Mouse (Mus musculus): ENCODE measurements around the gene Nt5c2. TPM values are rescaled to one million over a fixed set of nuclear protein-coding genes. Genes with fewer than 3 reads are reported as not detected.

Gene Nt5c2
- polyA plus RNA-seq, 1 experiment from 2014 or later: 61.0 TPM

DNA sequence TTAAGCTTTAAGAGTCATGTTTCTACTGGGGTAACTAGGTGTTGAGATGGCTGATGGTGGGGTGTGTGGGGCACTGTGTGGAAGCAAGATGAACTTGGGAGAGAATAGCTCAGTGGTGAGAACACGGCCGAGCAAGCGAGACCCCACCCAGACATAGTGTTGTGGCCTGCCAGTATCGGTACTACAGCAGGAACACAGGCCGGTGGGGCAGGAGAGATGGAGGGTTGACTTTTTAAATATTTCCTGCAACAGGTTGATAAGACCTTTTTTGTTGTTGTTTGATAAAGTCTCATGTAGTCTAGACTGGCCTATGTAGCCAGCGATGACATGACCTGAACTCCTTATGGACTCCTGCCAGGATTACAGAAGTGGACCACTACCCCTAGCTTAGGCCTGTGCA, 114.2 kb downstream of the Nt5c2 start:
- Histone ChIP-seq H3K4me3 (replicated peaks) (no peak overlapping the region), H3K9ac (peak overlapping the region; percentile 6; the same call in 1 of the 2 replicates), H3K27me3 (no peaks in the 10 kb centered on the region), H3K36me3 (peaks cover 41% of the 10 kb centered on the region), H3K4me1 (replicated peaks) (peaks cover 63% of the 10 kb centered on the region), H3K9me3 (replicated peaks) (peaks cover 6% of the 10 kb centered on the region; the same call in 1 of the 2 replicates), H3K4me2 (peak overlapping the region; percentile 30; the same call in 1 of the 2 replicates), H3K27ac (peak overlapping the region; percentile 77)
- ATAC-seq (ENCODE audit: low read depth) (peak; percentile 87), DNase-seq (peak; percentile 55)
- 22% methylated on average over 6 of the region's 6 CpGs for WGBS (ENCODE audit: insufficient replicate concordance)

DNA sequence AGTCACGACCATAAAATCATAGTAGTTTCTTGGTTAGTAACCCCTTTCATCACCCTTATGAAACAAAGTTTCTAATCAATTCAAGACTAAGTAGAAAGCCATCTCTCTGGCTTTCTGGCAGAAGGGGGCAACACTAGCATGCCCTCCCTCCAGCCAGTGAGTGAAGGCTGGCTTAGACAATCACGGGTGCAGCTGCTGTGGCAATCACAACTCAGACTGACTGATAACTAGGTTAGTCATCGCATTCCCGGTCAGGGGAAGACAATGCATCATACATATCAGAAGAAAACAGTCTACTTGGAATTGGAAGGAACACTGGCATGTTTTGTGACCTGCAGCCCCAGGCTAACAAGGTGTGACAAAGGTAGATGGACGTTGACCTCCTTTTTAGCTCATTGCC, 115.1 kb downstream of the Nt5c2 start:
- Histone ChIP-seq H3K4me3 (replicated peaks) (no peak overlapping the region), H3K9ac (no peak overlapping the region), H3K9me3 (replicated peaks) (peaks cover 6% of the 10 kb centered on the region; the same call in 1 of the 2 replicates), H3K36me3 (peaks cover 45% of the 10 kb centered on the region), H3K27ac (0 out of 2 replicates have a peak overlapping the region, but pooled peaks have one; percentile 47), H3K27me3 (no peaks in the 10 kb centered on the region), H3K4me1 (replicated peaks) (peaks cover 54% of the 10 kb centered on the region), H3K4me2 (no peak overlapping the region)
- ATAC-seq (ENCODE audit: low read depth): no peak
- 48% methylated on average over 5 of the region's 5 CpGs for WGBS (ENCODE audit: insufficient replicate concordance)
- DNase-seq: no peak

- no peak for DNase-seq
- H3K4me3 ChIP-seq (replicated peaks): no peak overlapping the region
- peak overlapping the region; percentile 8 for H3K27ac ChIP-seq
- peaks cover 48% of the 10 kb centered on the region for H3K36me3 ChIP-seq
- H3K9me3 ChIP-seq (replicated peaks): peaks cover 6% of the 10 kb centered on the region; the same call in 1 of the 2 replicates
- H3K9ac ChIP-seq: no peak overlapping the region
- H3K4me2 ChIP-seq: no peak overlapping the region
- H3K27me3 ChIP-seq: no peaks in the 10 kb centered on the region
- 51% methylated on average over 5 of the region's 5 CpGs for WGBS (ENCODE audit: insufficient replicate concordance)
- ATAC-seq (ENCODE audit: low read depth): no peak
- peaks cover 49% of the 10 kb centered on the region for H3K4me1 ChIP-seq (replicated peaks)
Observed at GRCm38 (mm10) chr19:46899306-46899705, 115.6 kb downstream of the Nt5c2 start.

DNA sequence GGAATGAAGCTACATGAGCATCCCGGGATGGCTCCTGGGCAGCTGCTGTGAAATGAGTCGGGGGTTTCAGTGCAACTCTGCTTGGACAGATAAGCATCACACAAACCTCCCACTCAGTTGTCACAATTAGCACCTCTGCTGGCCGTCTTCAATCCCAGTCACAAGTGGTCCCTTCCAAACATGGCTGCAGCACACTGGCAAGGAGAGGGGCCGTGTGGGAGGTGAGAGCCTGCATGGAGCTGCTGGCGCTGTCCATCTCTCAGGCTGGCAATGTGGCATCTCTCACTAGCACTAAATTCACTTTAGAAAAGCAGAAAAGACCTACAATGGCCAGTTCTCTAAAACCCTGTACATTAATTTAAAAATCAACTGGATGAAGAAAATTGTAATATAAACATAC, 116.7 kb downstream of the Nt5c2 start:
- H3K4me1 ChIP-seq (replicated peaks): peaks cover 38% of the 10 kb centered on the region
- ATAC-seq (ENCODE audit: low read depth) (no peak), DNase-seq (no peak)
- WGBS (ENCODE audit: insufficient replicate concordance): 87% methylated on average over 5 of the region's 5 CpGs
- H3K36me3 ChIP-seq: peaks cover 43% of the 10 kb centered on the region
- H3K27me3 ChIP-seq: no peaks in the 10 kb centered on the region
- no peak overlapping the region for H3K4me3 ChIP-seq (replicated peaks)
- no peak overlapping the region for H3K4me2 ChIP-seq
- no peak overlapping the region for H3K27ac ChIP-seq
- peaks cover 6% of the 10 kb centered on the region; the same call in 1 of the 2 replicates for H3K9me3 ChIP-seq (replicated peaks)
- no peak overlapping the region for H3K9ac ChIP-seq

DNA sequence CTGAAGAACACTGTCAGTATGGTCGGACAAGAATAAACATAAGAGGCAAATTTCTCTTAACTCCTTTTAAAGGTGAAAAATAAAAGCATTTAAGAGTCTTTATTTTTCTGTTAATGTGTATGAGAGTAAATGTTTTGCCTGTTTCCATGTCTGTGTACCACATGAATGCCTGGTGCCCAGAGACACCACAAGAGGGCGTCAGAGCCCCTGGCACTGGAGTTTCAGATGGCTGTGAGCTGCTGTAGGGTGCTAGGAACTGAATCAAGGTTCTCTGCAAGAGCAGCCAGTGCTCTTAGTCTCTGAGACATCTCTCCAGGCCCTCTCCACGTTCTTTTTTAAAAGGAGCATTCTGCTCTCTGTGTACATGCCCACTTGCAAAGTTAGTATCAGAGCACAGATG, 117.8 kb downstream of the Nt5c2 start:
- Histone ChIP-seq H3K27ac (no peak overlapping the region), H3K36me3 (peaks cover 52% of the 10 kb centered on the region), H3K9me3 (replicated peaks) (peaks cover 6% of the 10 kb centered on the region; the same call in 1 of the 2 replicates), H3K4me1 (replicated peaks) (peaks cover 31% of the 10 kb centered on the region), H3K27me3 (no peaks in the 10 kb centered on the region), H3K4me2 (no peak overlapping the region), H3K4me3 (replicated peaks) (no peak overlapping the region), H3K9ac (no peak overlapping the region)
- DNase-seq (no peak), ATAC-seq (ENCODE audit: low read depth) (no peak)
- 77% methylated on average over 3 of the region's 3 CpGs for WGBS (ENCODE audit: insufficient replicate concordance)

GRCm38 (mm10) chr19:46893484-46893883, 121.5 kb downstream of the Nt5c2 start:
- no peak overlapping the region for H3K4me3 ChIP-seq (replicated peaks)
- ATAC-seq (ENCODE audit: low read depth): no peak
- H3K9ac ChIP-seq: no peak overlapping the region
- H3K27me3 ChIP-seq: no peaks in the 10 kb centered on the region
- peaks cover 7% of the 10 kb centered on the region for H3K4me1 ChIP-seq (replicated peaks)
- 54% methylated on average over 7 of the region's 7 CpGs for WGBS (ENCODE audit: insufficient replicate concordance)
- peaks cover 79% of the 10 kb centered on the region for H3K36me3 ChIP-seq
- H3K9me3 ChIP-seq (replicated peaks): peaks cover 6% of the 10 kb centered on the region; the same call in 1 of the 2 replicates
- DNase-seq: no peak
- H3K27ac ChIP-seq: no peak overlapping the region
- no peak overlapping the region for H3K4me2 ChIP-seq

GRCm38 (mm10) chr19:46892856-46893255, 122.1 kb downstream of the Nt5c2 start:
- WGBS (ENCODE audit: insufficient replicate concordance): 80% methylated on average over 3 of the region's 3 CpGs
- H3K9ac ChIP-seq: no peak overlapping the region
- ATAC-seq (ENCODE audit: low read depth): no peak

DNA sequence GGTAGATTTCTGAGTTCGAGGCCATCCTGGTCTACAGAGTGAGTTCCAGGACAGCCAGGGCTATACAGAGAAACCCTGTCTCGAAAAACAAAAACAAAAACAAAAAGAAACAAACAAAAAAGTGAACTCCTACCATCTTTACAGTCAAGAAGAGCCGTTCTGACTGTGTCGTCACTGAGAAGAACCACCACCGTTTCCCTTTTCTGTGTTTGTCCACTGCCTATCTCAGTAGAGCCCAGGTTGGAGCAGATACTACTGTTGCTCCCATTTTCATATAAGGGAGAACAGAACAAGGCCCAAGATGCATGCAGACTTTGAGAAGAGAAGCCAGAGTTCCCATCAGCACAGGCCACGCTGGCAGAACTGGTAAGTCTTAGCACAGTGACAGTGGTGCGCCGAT, 124.3 kb downstream of the Nt5c2 start:
- Histone ChIP-seq H3K4me3 (replicated peaks) (no peak overlapping the region), H3K9me3 (replicated peaks) (no peaks in the 10 kb centered on the region), H3K4me1 (replicated peaks) (peaks cover 17% of the 10 kb centered on the region), H3K9ac (no peak overlapping the region), H3K4me2 (no peak overlapping the region), H3K27me3 (no peaks in the 10 kb centered on the region), H3K27ac (no peak overlapping the region), H3K36me3 (peaks cover 84% of the 10 kb centered on the region)
- ATAC-seq (ENCODE audit: low read depth): no peak
- no peak for DNase-seq
- 85% methylated on average over 8 of the region's 8 CpGs for WGBS (ENCODE audit: insufficient replicate concordance)

More at GRCm38 (mm10) chr19:46892856-46893255, 122.1 kb downstream of the Nt5c2 start:
- no peak overlapping the region for H3K27ac ChIP-seq
- H3K4me1 ChIP-seq (replicated peaks): peaks cover 14% of the 10 kb centered on the region
- H3K27me3 ChIP-seq: no peaks in the 10 kb centered on the region
- peaks cover 6% of the 10 kb centered on the region; the same call in 1 of the 2 replicates for H3K9me3 ChIP-seq (replicated peaks)
- no peak overlapping the region for H3K4me3 ChIP-seq (replicated peaks)
- peaks cover 79% of the 10 kb centered on the region for H3K36me3 ChIP-seq
- H3K4me2 ChIP-seq: no peak overlapping the region
- no peak for DNase-seq

DNA sequence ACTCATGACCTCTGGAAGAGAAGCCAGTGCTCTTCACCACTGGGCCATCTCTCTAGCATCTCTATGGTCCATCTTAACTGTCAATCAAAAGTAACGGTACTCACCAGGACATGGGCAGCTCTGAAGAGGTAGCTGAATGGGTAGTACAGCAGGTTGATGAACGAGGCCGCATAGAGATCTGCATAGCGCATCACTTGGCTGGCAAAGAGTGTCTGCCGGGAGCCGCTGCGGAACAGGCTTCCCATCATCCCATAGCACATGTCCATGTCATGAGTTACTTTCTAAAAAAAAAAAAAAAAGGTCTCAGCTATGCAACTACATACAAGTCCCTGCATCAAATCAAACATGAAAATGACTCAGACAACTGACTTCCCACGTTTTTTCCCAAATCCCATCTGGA, 125.3 kb downstream of the Nt5c2 start:
- DNase-seq (no peak), ATAC-seq (ENCODE audit: low read depth) (no peak)
- Histone ChIP-seq H3K27me3 (no peaks in the 10 kb centered on the region), H3K4me2 (no peak overlapping the region), H3K27ac (no peak overlapping the region), H3K36me3 (peaks cover 88% of the 10 kb centered on the region), H3K9ac (no peak overlapping the region), H3K4me3 (replicated peaks) (no peak overlapping the region), H3K4me1 (replicated peaks) (peaks cover 17% of the 10 kb centered on the region), H3K9me3 (replicated peaks) (no peaks in the 10 kb centered on the region)
- WGBS (ENCODE audit: insufficient replicate concordance): 87% methylated on average over 8 of the region's 8 CpGs

DNA sequence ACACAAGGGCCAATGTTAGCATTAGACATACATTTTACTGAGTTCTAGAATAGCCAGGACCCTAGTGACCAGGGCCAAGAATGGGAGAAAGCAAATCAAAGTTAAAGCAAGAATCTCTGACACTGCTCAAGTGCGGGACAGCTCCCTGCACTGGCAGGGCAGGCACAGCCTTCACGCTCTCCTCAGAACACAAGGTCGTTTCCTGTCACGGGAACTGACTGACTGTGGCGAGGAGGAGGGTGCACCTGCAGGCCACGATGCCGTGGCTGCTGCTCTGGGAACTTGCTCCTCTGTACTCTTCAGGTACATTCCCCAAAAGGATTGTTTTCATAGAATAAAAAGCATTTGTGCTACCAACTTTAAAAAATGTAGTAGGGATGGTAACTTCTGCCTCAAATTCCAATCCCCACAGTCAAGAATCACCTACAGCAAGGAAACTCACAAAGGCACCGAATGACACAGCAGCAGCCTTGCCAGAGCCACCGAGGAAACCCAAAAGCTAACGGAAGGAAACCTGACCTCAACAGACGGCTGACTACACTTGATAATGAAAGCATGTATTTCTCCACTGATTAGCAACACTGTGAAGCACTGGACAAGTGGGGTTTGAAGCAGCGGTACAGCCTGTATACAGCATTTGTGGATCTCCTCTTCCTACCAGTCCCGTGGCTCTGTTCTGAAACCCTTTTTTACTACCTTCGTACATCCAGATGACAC, 127.0 kb downstream of the Nt5c2 start:
- peaks cover 95% of the 10 kb centered on the region for H3K36me3 ChIP-seq
- 0 out of 2 replicates have a peak overlapping the region, but pooled peaks have one; percentile 19 for H3K9ac ChIP-seq
- H3K9me3 ChIP-seq (replicated peaks): no peaks in the 10 kb centered on the region
- peak overlapping the region; percentile 58; the same call in 1 of the 2 replicates for H3K27ac ChIP-seq
- H3K4me1 ChIP-seq (replicated peaks): peaks cover 17% of the 10 kb centered on the region
- H3K27me3 ChIP-seq: no peaks in the 10 kb centered on the region
- no peak overlapping the region for H3K4me2 ChIP-seq
- peak; percentile 44 for DNase-seq
- peak; percentile 77 for ATAC-seq (ENCODE audit: low read depth)
- H3K4me3 ChIP-seq (replicated peaks): no peak overlapping the region
- 22% methylated on average over 14 of the region's 14 CpGs for WGBS (ENCODE audit: insufficient replicate concordance)

DNA sequence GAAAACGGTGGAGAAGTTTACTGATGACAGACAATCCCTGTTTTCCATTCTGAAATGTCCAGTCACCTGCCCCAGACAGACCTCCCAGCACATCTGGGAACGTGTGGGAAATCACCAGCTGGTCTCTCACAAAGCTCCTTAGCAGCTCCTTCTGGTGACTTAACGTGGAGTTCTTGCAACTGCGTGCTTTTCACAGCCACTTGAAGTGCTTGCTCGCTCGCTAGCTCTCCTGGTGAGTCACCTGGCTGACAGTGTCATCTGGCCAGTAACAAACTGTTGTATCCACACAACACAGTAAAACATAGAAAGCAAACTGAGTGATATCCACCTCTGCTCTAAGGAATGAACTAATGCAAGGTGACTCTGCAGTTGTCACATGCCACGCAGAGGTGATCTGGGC, 128.1 kb downstream of the Nt5c2 start:
- Histone ChIP-seq H3K4me3 (replicated peaks) (no peak overlapping the region), H3K9ac (no peak overlapping the region), H3K27me3 (no peaks in the 10 kb centered on the region), H3K36me3 (peaks cover 94% of the 10 kb centered on the region), H3K27ac (no peak overlapping the region; the same call in 1 of the 2 replicates), H3K9me3 (replicated peaks) (no peaks in the 10 kb centered on the region), H3K4me2 (no peak overlapping the region), H3K4me1 (replicated peaks) (peaks cover 17% of the 10 kb centered on the region)
- WGBS (ENCODE audit: insufficient replicate concordance): 92% methylated on average over 7 of the region's 7 CpGs
- DNase-seq (no peak), ATAC-seq (ENCODE audit: low read depth) (no peak)

GRCm38 (mm10) chr19:46885365-46885764, 129.6 kb downstream of the Nt5c2 start:
- ATAC-seq (ENCODE audit: low read depth) (no peak), DNase-seq (no peak)
- Histone ChIP-seq H3K27ac (no peak overlapping the region; the same call in 1 of the 2 replicates), H3K4me1 (replicated peaks) (peaks cover 17% of the 10 kb centered on the region), H3K9ac (no peak overlapping the region), H3K4me2 (no peak overlapping the region), H3K9me3 (replicated peaks) (no peaks in the 10 kb centered on the region), H3K27me3 (no peaks in the 10 kb centered on the region), H3K4me3 (replicated peaks) (no peak overlapping the region), H3K36me3 (peaks cover 80% of the 10 kb centered on the region)
- WGBS (ENCODE audit: insufficient replicate concordance): 84% methylated on average over 4 of the region's 4 CpGs

Measured in liver, embryonic 13.5 days (tissue).